Mouse (Mus musculus): Measurements from ENCODE around the gene Myo10. TPM values are rescaled to one million over a fixed set of nuclear protein-coding genes. Genes with fewer than 3 reads are reported as not detected.

Gene Myo10
- total RNA-seq, 2 experiments from 2014 or later: 42.1 to 46.9 TPM

GRCm38 (mm10) chr15:25805336-25806110, 183.2 kb downstream of the Myo10 start:
- no peak overlapping the region for H3K4me3 ChIP-seq
- H3K27ac ChIP-seq: no peak overlapping the region
- DNase-seq (ENCODE audit: extremely low spot score in 1 of 2, low spot score in 2 of 2): peak; percentile 71 to 82
- peak; percentile 91 for TF ChIP-seq CTCF (IDR thresholded peaks at IDR 0.05)
- intact Hi-C loops (cut with DNase I): loop anchor here (1.0 to 5.0 kb wide), 2 partner anchors 97 to 153 kb away; no protein-coding TSS in a partner anchor

GRCm38 (mm10) chr15:25806363-25806762, 184.0 kb downstream of the Myo10 start:
- Histone ChIP-seq H3K27ac (no peak overlapping the region), H3K4me3 (no peak overlapping the region)
- no peak for TF ChIP-seq CTCF (IDR thresholded peaks at IDR 0.05)
- intact Hi-C loops (cut with DNase I): loop anchor here (5.0 kb wide), 1 partner anchor 96 kb away; no protein-coding TSS in a partner anchor
- DNase-seq (ENCODE audit: extremely low spot score in 1 of 2, low spot score in 2 of 2): no peak

- Histone ChIP-seq H3K27ac (no peak overlapping the region), H3K4me3 (no peak overlapping the region)
- intact Hi-C loops (cut with DNase I): loop anchor here (5.0 kb wide), 1 partner anchor 95 kb away; no protein-coding TSS in a partner anchor
- TF ChIP-seq CTCF (IDR thresholded peaks at IDR 0.05): no peak
- no peak for DNase-seq (ENCODE audit: extremely low spot score in 1 of 2, low spot score in 2 of 2)
Observed at GRCm38 (mm10) chr15:25806878-25807277, 184.6 kb downstream of the Myo10 start.

GRCm38 (mm10) chr15:25808677-25809460, 186.5 kb downstream of the Myo10 start:
- H3K27ac ChIP-seq: no peak overlapping the region
- DNase-seq (ENCODE audit: extremely low spot score in 1 of 2, low spot score in 2 of 2): no peak
- no peak overlapping the region for H3K4me3 ChIP-seq
- intact Hi-C loops (cut with DNase I): loop anchor here (5.0 kb wide), 1 partner anchor 93 kb away; no protein-coding TSS in a partner anchor
- TF ChIP-seq CTCF (IDR thresholded peaks at IDR 0.05): no peak

GRCm38 (mm10) chr15:25809669-25810068, 187.3 kb downstream of the Myo10 start:
- Histone ChIP-seq H3K4me3 (no peak overlapping the region), H3K27ac (no peak overlapping the region)
- no peak for TF ChIP-seq CTCF (IDR thresholded peaks at IDR 0.05)
- intact Hi-C loops (cut with DNase I): loop anchor here (5.0 kb wide), 1 partner anchor 93 kb away; no protein-coding TSS in a partner anchor
- no peak for DNase-seq (ENCODE audit: extremely low spot score in 1 of 2, low spot score in 2 of 2)

GRCm38 (mm10) chr15:25811834-25812250, 189.5 kb downstream of the Myo10 start:
- peak; percentile 49 for TF ChIP-seq CTCF (IDR thresholded peaks at IDR 0.05)

GRCm38 (mm10) chr15:25812479-25812878, 190.2 kb downstream of the Myo10 start:
- Histone ChIP-seq H3K4me3 (no peak overlapping the region), H3K27ac (no peak overlapping the region)
- TF ChIP-seq CTCF (IDR thresholded peaks at IDR 0.05): no peak
- intact Hi-C loops (cut with DNase I): no loop called here
- DNase-seq (ENCODE audit: extremely low spot score in 1 of 2, low spot score in 2 of 2): no peak

More at GRCm38 (mm10) chr15:25811834-25812250, 189.5 kb downstream of the Myo10 start:
- intact Hi-C loops (cut with DNase I): no loop called here
- Histone ChIP-seq H3K27ac (no peak overlapping the region), H3K4me3 (no peak overlapping the region)
- no peak for DNase-seq (ENCODE audit: extremely low spot score in 1 of 2, low spot score in 2 of 2)

GRCm38 (mm10) chr15:25814535-25814934, 192.2 kb downstream of the Myo10 start:
- Histone ChIP-seq H3K27ac (no peak overlapping the region), H3K4me3 (no peak overlapping the region)
- no peak for DNase-seq (ENCODE audit: extremely low spot score in 1 of 2, low spot score in 2 of 2)
- intact Hi-C loops (cut with DNase I): no loop called here
- TF ChIP-seq CTCF (IDR thresholded peaks at IDR 0.05): no peak

- Histone ChIP-seq H3K27ac (no peak overlapping the region), H3K4me3 (no peak overlapping the region)
- TF ChIP-seq CTCF (IDR thresholded peaks at IDR 0.05): no peak
- intact Hi-C loops (cut with DNase I): no loop called here
- DNase-seq (ENCODE audit: extremely low spot score in 1 of 2, low spot score in 2 of 2): no peak
Observed at GRCm38 (mm10) chr15:25817191-25817590, 194.9 kb downstream of the Myo10 start.

GRCm38 (mm10) chr15:25821981-25822380, 199.7 kb downstream of the Myo10 start:
- Histone ChIP-seq H3K4me3 (no peak overlapping the region), H3K27ac (no peak overlapping the region)
- no peak for DNase-seq (ENCODE audit: extremely low spot score in 1 of 2, low spot score in 2 of 2)
- intact Hi-C loops (cut with DNase I): no loop called here
- TF ChIP-seq CTCF (IDR thresholded peaks at IDR 0.05): no peak

- no peak for TF ChIP-seq CTCF (IDR thresholded peaks at IDR 0.05)
- Histone ChIP-seq H3K4me3 (no peak overlapping the region), H3K27ac (no peak overlapping the region)
- no peak for DNase-seq (ENCODE audit: extremely low spot score in 1 of 2, low spot score in 2 of 2)
- intact Hi-C loops (cut with DNase I): no loop called here
Observed at GRCm38 (mm10) chr15:25822656-25823055, 200.3 kb downstream of the Myo10 start.

GRCm38 (mm10) chr15:25826531-25826961, 204.2 kb downstream of the Myo10 start:
- Histone ChIP-seq H3K4me3 (no peak overlapping the region), H3K27ac (no peak overlapping the region)
- DNase-seq (ENCODE audit: extremely low spot score in 1 of 2, low spot score in 2 of 2): no peak
- TF ChIP-seq CTCF (IDR thresholded peaks at IDR 0.05): no peak
- intact Hi-C loops (cut with DNase I): loop anchor here (2.0 kb wide), 1 partner anchor 28 kb away; no protein-coding TSS in a partner anchor

Measured in left cerebral cortex, adult 2 months (tissue).